Mouse (Mus musculus) spleen, postnatal 10 days (tissue): ENCODE measurements around the gene Gsdma2.

Source experiments
- DNase-seq, 2 experiments: peaks; one replicate each; pipeline ENCODE4 v3.0.0; 2021 to 2022; ENCODE audit warnings: low spot score in 2 of 2

The Gsdma2 gene

DNA sequence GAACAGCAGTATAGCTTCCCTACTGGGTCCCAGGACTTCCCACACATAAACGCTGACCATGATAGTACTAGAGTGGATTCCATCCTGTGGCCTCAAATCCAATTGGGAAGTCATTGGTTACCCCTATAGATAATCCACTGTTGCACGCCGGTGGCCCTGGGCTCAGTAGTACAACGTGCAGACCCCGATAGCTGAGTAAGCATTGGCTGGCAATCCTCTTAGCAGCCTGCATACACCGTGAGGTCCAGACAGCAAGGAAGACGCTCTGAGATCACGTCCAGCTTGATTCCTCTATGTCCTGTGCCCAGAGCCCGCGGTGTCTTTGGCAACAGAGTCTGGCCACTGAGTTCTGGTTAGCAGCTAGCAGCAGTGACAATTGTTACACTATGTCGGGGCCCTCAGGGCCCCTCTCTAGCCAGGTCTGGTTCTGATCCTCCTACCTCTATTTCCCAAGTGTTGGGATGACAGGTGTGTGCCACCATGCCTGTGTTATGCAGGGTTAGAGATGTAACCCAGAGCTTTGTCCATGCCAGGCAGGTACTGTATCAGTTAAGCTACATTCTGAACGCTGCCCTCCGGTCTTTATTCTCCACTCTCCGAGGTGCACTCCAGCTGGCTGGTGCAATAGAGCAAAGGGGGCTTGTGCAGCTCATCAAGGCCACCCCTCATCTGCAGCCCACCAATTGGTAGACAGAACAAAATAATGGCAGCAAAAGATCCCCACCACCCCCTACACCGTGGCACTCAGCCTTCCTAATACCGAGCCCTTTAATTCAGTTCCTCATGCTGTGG, 52.5 kb downstream of the Gsdma2 start:
- no peak for DNase-seq

- peak; percentile 73 to 87 for DNase-seq
Measured at GRCm38 (mm10) chr11:98699911-98700310, 53.4 kb downstream of the Gsdma2 start.

- no peak for DNase-seq
Measured at GRCm38 (mm10) chr11:98701213-98701670, 54.7 kb downstream of the Gsdma2 start, which contains the start of gene Csf3. Gene Csf3 (plus strand): TSS chr11:98701263.

DNA sequence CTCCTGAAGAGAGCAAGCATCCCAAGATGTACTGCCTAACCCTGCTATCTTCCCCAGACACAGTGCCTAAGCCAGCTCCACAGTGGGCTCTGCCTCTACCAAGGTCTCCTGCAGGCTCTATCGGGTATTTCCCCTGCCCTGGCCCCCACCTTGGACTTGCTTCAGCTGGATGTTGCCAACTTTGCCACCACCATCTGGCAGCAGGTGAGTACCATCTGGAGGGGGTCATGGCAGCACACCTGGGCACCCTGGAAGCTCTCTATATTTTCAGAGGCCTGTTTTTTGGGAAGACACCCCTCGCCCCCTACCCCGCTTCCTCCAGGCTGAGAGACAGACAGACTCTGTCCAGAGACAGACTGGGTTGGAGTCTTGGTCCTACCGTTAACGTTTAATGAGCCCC, 55.8 kb downstream of the Gsdma2 start:
- no peak for DNase-seq

- DNase-seq, result no peak
Measured at GRCm38 (mm10) chr11:98705021-98705420, 58.5 kb downstream of the Gsdma2 start.
